Mouse (Mus musculus) large intestine, adult 2 months (tissue): ENCODE data around the gene Epb41l2. TPM values are rescaled to one million over a fixed set of nuclear protein-coding genes. Genes with fewer than 3 reads are reported as not detected.

Experiments
- DNase-seq: peaks from one replicate; pipeline ENCODE4 v3.0.0-alpha.2; 2012; ENCODE audit warnings: low read depth, low spot score
- WGBS: fragments of 180-500 bp; shearing (Covaris S2); methylation state at CpG from one replicate; pipeline ENCODE4 v1.1.7; 2018; 5-methylcytosine and 5-hydroxymethylcytosine counted together
- polyA plus RNA-seq: library from polyadenylated mRNA; depleted of rRNA; stranded (reverse); fragments of >200 nt; gene quantifications from 2 replicates; pipeline ENCODE4 v1.2.3, GENCODE M21; 2012

Epb41l2 gene
- polyA plus RNA-seq, 1 experiment: 21.6 TPM

DNA sequence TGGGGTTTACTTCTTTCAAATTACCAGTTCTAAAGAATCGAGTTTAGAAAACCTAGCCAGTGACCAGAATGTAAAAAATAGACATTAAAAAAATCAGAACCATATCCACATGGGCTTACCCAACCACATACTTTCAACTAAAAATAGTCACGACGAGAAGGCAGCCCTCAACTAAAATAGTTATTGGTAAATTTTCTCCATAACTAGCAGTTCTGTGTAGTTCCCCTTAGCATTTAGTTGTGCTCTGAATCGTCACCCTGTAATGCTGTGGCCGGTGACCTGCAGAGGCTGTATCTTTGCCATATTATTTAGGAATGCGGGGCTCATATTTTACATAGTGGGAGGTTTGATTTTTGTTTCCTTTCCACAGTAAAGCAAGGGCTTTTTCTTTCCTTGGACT is 2.6 kb downstream of the Epb41l2 start:
- no peak for DNase-seq
- 54% methylated on average over 6 of the region's 6 CpGs for WGBS

DNA sequence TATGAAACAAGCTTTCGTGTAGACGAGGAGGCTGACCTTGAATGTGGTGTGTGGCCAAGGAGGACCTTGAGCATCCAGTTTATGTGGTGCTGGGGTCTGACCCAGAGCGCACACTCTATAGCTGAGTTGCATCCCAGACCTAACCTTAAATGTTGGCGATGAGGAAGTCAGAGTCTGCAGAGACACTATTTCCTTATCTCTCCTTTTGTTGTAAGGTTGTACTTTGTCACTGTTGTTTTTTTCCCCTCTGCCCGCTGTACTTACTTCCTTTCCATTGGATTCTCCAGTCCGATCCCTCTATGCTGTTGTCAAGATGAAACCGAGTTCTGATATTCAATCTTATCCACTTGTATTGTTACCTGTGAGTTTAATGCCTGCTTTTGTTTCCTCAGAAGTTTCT is 5.6 kb downstream of the Epb41l2 start:
- DNase-seq: no peak
- 79% methylated on average over 7 of the region's 7 CpGs for WGBS

DNA sequence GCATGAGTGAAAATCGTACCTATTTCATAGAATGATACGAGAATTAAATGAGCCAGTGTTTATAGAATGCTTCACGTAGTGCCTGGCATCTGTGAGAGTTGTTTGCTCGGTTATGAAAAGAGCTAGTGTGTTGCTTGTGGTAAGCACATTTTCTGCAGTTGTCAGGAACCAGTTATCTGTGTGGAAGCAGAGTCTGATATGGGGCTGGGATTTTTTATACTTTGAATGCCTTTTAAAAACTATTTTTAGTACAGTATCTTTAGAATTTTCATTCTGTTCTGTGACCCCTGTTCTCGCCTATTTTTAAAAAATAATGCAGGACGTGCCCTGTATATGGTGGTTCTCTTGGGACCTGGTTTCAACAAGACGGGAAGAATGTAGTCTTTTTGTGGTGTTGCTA is 6.1 kb downstream of the Epb41l2 start:
- WGBS: 87% methylated on average over 7 of the region's 7 CpGs
- DNase-seq: no peak

DNA sequence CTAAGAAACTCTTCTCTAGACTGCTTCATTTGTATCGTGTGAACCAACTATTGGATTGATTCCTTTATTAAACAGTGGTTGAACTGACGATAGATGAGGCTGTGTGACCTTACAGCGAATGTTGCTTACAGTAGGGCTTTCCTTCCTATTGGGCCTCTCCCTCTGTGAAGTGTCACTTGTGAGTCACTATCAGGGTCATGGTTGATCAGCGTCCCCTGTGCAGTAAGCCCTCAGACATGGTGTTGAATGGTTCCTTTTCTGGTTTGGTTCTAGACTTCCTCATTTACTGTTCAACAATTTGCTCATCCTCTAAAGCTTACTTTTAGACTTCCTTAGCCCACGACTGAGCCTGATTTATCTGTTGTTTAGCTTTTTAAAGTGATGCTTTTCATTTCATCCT is 7.1 kb downstream of the Epb41l2 start:
- DNase-seq: no peak
- 61% methylated on average over 5 of the region's 5 CpGs for WGBS

DNA sequence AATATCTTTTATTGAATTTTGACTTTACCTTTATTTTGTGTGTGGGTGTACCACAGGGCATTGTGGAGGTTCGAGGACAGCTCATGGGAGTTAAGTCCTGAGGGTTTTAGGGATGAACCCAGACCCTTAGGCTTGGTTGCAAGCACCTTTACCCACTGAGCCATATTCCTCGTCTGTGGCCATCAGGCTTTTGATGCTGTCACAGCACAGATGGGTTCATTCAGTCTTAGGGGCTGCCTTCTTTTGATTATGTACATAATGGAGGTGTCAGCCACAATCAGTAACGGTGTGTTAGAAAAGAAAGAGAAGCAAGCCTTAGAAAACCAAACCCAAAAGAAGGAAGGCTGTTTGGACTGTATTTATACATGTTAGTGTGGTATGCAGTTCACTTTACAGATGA is 9.3 kb downstream of the Epb41l2 start:
- DNase-seq: no peak
- WGBS: 87% methylated on average over 3 of the region's 3 CpGs

DNA sequence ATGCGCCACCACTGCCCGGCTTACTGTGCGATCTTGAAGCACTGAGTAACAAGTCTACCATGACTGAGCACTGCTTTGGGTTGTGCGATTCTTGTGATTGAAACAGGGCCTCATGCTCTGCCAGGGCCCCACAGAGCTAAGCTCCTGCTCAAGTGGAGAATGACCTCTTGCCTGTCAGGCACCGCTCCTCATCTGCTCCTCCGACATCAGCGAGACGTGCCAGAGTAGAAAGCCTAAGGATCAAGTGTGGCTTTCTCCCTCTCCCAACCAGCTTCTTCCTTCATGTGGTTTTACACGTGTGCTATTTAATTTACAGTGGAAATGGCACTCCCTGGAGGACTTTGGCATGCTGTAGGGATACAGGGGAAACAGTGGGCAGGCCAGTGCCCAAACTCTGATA is 10.1 kb downstream of the Epb41l2 start:
- DNase-seq: no peak
- WGBS: 78% methylated on average over 9 of the region's 9 CpGs

DNA sequence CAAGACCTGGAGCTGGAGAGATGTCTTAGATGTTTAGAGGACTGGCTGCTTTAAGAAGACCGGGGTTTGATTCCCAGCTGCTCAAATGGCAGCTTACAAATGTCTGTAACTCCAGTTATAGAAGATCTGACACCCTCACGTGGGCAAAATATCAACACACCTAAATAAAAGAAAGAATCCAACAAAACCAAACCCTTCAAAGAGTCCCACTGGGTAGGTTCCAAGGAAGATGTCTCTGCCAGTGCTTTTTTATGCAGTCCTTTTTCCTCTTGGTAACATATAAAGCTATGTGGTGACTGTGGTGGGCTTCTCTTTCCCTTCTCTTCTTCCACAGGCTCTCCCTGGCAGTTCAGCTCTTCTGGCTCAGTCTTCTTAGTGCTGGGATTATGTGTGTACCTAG is 11.7 kb downstream of the Epb41l2 start:
- DNase-seq: no peak
- WGBS: 73% methylated on average over 2 of the region's 2 CpGs

DNA sequence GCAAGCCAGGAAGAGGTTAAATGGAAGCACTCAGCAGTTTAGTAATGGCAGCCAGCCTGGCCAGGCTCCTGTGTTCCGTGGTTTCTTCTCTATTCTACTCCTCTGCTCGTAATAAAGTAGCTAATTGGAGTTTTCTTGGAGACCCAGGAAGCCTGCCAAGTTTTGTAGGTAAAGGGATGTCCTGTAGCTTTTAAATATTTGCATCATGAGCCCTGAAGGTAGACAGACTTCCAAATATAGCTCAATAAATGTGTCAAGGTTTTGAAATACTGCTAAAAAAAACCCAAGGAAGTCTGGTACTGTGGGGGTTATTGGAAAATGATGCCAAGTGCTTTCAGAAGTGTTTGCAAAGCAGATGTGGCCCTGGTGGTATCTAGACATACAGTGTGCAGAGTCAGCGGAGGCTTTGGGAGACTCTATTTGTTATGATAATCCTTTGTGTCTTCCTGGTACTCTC is 12.3 kb downstream of the Epb41l2 start:
- no peak for DNase-seq
- WGBS: 11% methylated on average over 3 of the region's 3 CpGs

DNA sequence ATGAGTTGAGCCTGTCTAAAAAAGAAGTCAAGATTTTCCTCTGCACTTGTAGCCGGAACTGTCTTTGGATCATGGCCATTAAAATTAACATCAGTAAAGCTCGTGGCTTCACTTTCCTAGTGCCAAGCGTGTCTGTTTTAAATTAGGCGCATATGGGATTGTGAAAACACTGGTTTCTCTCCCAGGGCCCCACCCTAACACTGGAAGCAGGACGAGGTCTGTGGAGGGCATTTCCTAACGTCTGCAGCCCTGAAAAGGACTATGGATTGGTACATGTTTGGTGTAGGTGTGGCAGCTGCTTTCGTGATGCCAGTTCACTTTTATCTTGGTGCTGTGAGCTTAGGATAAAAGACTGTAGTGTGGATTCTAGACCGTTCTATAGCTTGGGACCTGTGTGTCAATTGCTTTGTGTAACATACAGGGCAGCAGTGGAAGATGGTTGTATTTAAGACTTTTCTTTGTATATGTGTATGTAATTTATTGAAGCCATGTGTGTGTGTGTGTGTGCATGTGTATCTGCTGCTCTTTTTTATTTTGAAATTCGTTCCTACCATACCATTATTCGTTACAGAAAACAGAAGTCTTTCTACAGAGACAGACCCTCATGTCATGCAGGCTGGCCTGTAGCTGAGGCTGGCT is 13.0 kb downstream of the Epb41l2 start:
- DNase-seq: no peak
- 25% methylated on average over 10 of the region's 10 CpGs for WGBS

DNA sequence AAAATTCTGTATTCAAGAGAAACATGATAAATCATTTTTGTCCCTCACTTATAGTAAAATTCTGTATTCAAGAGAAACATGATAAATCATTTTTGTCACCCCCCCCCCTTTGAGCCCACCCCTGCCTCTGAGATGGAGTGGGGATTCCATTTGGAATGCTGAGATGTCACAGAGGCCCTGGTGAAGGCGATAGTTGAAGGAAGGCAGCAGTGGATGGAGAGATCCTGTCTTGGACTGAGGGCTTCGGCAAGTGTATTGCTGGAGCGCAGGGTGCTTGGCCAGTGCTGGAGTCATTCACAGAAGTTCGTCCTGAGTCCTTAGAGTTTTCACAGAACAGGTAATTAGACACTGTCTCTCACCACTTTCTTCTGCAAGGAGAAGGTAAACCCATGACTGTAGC is 15.4 kb downstream of the Epb41l2 start:
- 91% methylated on average over 4 of the region's 4 CpGs for WGBS
- DNase-seq: no peak

DNA sequence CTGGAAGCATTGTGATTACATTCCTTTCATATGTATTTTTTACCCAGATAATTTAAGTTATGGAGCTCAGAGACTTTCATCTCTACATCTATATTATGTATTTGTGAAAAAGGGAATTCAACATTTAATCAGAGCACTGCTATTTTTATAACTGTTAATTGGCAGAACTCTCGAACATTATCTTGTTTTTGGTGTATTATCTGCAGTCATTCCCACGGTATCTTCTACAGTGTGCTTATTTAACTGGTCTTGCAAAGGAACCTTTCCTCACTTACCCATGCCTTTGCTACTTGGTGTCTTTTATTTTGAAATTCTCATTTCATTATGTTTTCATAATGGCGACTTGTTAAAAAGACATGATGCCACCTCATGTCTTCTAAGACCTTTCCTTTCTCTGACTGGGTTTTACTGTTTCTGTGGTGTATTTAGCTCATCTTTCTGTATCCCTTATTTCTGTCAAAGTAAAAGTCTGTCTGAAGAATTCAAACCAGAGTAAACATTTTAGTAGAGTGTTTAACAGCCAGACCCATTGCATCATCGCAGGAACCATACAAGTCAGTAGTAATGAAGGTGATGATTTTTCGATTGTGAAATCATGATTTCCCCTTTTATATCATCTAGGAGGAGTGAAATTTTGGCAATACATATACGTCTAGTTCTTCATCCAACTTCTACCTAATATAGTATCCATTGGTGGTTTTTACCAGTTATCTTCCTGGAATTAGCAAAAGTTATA is 21.3 kb downstream of the Epb41l2 start:
- DNase-seq: no peak
- 64% methylated on average over 6 of the region's 6 CpGs for WGBS

DNA sequence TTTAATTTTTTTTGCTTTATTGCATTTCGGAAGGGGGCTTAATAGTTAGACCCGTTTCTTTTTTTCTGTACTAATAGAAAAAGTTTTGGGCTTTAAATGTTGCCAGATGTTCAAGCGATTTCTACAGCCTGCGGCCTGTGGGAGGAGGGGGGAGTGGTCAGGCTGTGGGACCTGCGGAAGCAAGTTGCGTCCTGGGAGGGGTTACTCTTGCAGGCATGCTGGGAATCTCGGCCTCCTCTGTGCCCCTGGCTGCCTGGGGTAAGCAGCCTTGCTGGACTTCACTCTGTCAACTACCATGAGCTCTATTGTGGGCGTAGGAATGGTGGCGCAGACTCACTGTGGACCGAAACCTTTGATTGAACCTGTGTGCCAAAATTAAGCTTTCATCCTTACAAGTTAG is 22.4 kb downstream of the Epb41l2 start:
- 85% methylated on average over 10 of the region's 10 CpGs for WGBS

DNA sequence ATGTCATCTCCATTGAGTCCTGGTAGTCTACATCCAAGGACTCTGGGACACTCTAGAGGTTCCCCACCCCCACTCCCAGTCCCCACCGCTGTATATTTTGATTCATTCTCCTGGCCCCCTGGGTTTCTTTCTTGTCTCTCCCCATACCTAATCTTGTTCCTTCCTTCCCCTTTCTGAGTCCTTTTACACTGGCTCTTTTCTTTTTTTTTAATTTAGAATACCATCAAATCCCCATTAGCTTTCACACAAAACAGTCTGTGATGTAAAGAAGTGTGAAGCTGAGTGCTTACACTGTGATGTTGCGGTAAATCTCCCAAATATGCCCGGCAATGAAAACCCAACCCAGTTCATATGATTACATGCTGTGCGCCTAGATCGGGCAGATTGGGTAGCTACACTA is 23.6 kb downstream of the Epb41l2 start:
- WGBS: 88% methylated on average over 5 of the region's 5 CpGs
- DNase-seq: no peak

More for the DNA sequence above, 22.4 kb downstream of the Epb41l2 start:
- no peak for DNase-seq

DNA sequence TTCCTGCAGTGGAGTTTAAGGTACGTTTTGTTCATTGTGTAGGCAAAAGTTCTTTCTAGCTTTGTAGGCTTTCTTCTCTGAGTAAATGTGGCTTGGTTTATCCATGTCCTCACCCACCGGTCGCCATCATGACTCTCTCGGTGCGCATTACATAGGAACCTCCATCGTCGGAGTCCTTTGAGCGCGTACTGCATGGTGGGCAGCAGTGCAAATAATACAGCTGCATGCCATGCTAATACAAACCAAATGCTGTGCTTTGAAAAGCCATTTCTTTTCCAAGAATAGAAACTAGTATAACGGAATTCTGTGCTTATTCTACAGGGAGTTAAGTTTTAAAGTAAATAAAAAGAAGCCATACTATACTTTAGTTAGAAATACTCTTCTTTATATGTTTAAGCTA is 24.8 kb downstream of the Epb41l2 start:
- 94% methylated on average over 10 of the region's 10 CpGs for WGBS

DNA sequence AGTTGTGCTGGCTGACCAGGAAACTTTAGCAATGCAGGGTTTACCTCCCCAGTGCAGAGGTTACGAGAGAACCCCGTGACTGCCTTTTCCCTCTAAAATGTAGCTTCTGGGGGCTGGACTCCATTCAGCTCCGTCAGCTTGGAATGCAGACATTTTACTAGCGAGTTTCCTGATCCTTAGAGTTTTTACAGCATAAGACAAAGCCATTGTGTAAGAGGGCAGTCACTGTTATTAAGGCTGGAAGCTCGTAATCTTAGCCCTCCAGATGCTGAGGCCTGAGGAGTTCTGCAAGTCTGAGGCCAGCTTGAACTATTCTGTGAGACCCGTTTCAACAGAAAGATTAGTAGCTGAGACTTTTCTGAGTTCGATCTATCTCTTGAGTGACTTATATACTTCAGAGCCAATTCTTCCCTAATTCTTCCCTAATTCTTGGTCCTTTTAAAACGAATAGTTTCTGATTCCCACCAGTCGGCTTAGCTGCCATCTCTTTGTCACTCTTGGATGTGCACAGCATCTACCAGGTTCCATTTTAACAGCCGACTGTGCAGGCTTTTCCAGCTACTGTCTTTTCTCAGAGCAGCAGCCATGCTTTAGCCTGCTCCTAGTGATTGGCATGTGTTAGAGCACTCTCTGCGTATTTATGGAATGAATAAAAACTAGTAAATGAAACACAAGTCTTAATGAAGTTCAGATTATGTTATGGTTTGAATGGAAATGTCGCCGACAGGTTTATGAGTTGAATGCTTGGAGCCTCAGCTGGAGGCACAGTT is 26.4 kb downstream of the Epb41l2 start:
- DNase-seq: no peak
- 68% methylated on average over 13 of the region's 13 CpGs for WGBS

More for the DNA sequence above, 24.8 kb downstream of the Epb41l2 start:
- DNase-seq: no peak

DNA sequence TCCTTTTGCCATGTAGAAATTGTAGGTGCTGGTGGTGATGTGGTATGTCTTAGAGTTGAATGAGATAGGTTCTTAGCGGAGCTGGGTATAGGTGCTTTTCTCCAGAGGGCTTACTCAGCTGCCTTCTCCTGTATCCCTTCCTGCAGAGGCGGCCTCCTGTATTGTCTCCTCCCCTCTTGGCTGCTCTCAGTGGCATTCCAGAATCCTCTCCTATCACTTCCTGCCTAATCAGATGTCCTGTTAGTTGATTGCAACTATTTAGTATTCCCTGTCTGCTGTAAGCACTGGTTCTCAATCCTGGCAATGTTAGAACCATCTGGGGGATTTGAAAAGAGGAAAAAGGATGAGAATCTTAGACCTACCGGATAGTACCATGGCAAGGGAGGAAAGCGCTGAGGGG is 27.3 kb downstream of the Epb41l2 start:
- 85% methylated on average over 4 of the region's 4 CpGs for WGBS
- no peak for DNase-seq

DNA sequence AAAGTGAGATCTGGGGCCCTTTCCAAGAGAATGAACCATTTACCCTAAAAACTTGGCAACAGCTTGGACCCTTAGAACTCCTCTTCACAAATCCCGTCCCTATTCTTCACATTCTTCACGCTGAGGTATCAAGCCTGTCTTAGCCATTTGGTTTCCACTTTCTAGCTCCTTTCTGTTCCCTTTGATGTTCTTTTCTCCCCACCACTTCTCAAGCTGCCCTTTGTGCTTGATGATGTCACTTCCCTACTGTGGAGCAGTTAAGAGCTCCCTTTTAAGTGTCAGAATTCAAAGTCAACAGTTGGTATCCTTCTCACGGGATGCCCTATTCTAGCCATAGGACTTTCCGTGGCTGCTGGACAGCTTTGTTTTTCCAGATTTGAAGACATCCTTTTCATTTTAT is 27.7 kb downstream of the Epb41l2 start:
- WGBS: 69% methylated on average over 4 of the region's 4 CpGs
- no peak for DNase-seq

DNA sequence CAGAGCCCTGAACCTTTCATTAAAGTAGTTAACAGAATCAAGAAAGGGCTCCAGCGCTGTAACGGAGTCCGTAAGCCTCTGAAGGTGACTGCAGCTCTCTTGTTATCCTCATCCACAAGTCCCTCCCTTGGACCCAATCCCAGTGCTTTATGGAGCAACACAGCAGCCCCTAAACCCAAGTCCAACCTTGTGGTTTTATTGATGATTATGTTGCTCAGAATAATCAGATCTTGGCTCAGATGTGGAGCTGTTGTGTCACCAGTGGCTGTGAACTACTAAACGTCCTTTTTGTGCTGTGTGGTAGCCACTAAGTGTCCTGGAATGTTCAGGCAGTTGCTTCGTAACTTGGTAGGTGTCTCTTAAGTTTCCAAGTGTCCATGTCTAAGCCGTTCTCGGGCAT is 33.2 kb downstream of the Epb41l2 start:
- no peak for DNase-seq
- WGBS: 62% methylated on average over 7 of the region's 7 CpGs

DNA sequence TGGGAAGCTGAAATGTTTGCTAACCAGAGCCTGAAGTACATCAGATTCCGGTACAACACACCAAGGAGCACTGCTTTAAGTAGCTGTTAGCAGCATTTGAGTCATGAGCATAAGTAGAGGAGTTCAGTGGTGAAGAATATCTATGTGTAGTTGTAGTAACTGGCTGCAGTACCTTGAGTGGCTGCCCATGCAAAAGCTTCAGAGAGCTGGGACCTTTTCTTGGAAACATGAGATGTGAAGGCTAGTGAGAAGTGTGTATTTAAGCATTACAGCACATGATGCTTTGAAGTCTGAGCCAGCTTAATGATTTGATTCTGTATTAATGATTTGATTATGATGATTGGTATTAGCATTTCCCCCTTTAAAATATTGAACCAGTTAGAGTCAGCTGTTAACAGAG is 34.1 kb downstream of the Epb41l2 start:
- 93% methylated on average over 1 of the region's 1 CpGs for WGBS

DNA sequence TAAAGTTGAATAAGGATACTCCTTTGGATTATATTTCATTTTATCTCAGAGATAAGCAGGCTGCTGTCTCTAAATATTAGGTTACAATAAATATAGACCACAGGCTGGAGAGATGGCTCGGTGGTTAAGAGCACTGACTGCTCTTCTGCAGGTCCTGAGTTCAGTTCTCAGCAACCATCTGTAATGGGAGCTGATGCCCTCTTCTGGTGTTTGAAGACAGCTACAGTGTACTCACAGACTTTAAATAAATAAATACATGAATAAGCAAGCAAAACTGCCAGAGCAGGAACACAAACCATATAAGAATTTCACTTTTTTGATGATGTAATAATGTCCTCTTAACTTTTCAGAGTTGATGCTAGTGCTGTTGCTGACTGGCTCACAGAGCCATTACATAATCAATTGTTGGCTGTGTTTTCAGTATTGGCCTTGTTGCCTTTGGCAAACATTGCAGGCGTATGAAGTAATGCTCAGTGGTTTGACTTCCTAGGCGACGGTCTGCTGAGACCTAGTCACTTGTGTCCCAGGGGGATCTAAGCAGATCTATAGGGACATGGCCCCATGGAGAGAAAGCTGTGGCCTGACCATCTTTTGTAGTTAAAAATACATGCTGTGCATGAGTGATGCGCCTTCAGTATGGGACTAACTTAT is 35.8 kb downstream of the Epb41l2 start:
- DNase-seq: no peak
- WGBS: 53% methylated on average over 5 of the region's 5 CpGs

More for the DNA sequence above, 34.1 kb downstream of the Epb41l2 start:
- DNase-seq: no peak
